Mouse (Mus musculus): ENCODE results near the gene Hyls1. TPM values are rescaled to one million over a fixed set of nuclear protein-coding genes. Genes with fewer than 3 reads are reported as not detected.

Hyls1 gene
- total RNA-seq, 2 experiments from 2014 or later, result 2.2 to 2.6 TPM

DNA sequence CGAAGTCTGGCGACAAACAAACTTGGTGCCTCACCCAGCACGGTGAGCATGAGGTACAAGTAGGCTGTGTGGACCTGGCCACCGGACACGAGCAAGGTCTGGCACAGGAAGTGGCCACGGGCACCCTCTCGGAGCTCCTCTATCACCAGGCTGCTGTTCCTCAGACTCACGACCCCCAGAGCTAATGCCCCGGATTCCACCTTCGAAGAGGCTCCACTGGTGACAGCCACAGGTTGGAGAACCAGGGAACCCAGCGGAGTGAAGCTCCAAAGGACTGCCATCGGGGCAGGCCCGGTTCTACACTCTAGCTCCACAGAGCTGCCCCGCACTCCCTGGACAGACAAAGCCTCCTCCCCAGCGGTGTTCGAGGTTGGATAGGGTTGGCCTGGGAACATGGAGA, 53.5 kb downstream of the Hyls1 start:
- intact Hi-C loops (cut with DNase I), result no loop called here

DNA sequence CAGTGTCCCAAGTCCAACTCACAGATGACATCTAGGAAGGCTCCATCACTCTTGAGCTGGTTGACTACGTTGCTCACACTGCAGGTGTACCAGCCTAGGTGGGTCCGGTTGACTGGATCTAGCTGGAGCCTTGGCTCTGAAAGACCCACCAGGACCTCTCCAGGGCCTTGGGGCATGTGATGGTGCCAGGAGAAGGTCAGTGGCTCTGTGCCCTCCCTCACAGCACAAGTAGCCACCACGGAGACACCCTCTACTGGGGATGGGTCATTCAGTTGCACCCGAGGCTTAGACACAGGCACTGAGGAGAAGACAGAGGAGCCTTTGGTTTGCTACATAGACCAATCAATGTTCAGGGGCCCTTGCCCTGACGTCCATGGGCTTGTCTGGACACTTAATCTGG, 54.0 kb downstream of the Hyls1 start:
- intact Hi-C loops (cut with DNase I), result no loop called here
- no peak for DNase-seq (ENCODE audit: low spot score)

More for the DNA sequence above, 53.5 kb downstream of the Hyls1 start:
- DNase-seq (ENCODE audit: low spot score), result no peak

- intact Hi-C loops (cut with DNase I), result no loop called here
Measured at GRCm38 (mm10) chr9:35513900-35514299, 56.3 kb downstream of the Hyls1 start.

More at GRCm38 (mm10) chr9:35513900-35514299, 56.3 kb downstream of the Hyls1 start:
- DNase-seq (ENCODE audit: low spot score), result no peak

Other genes with a start within 250 kb of the Hyls1 start
- 10 to 100 TPM; 14.0 to 16.1 TPM for gene Cdon, start 149.3 kb downstream of the Hyls1 start, total RNA-seq (2021)
- not detected for gene Gm1113, start 52.1 kb downstream of the Hyls1 start, total RNA-seq (2021)
- gene Ddx25, start 11.9 kb downstream of the Hyls1 start, total RNA-seq (2021), result not detected
- 1 to 10 TPM; 6.6 to 7.5 TPM for gene Pus3, start 11.8 kb downstream of the Hyls1 start, total RNA-seq (2021)
- gene Pate2, start 114 bp downstream of the Hyls1 start, total RNA-seq (2021), result not detected
- gene Pate4, start 41.5 kb upstream of the Hyls1 start, total RNA-seq (2021), result not detected
- gene Pate3, start 77.8 kb upstream of the Hyls1 start, total RNA-seq (2021), result not detected
- gene Pate1, start 117.0 kb upstream of the Hyls1 start, total RNA-seq (2021), result not detected
- gene Gm17677, start 170.7 kb upstream of the Hyls1 start, total RNA-seq (2021), result not detected
- gene Gm17727, start 207.7 kb upstream of the Hyls1 start, total RNA-seq (2021), result not detected
- not detected for gene Gm27235, start 219.7 kb upstream of the Hyls1 start, total RNA-seq (2021)
- not detected for gene D730048I06Rik, start 219.7 kb upstream of the Hyls1 start, total RNA-seq (2021)

Measured in heart, postnatal 25 days (tissue).